13 mouse cellular contexts compared by ENCODE assay signal in genomic region chr13:93752597-93753400, GRCm38 (mm10). TPM values are rescaled to one million over a fixed set of nuclear protein-coding genes. Genes with fewer than 3 reads are reported as not detected.
DNase-seq lines count a peak whose midpoint lies in the region; ATAC-seq and TF ChIP-seq lines count a peak whose summit lies in the region.
"Had no signal": no experiment of that assay in that cellular context is flagged by ENCODE, and none has a peak within 500 bp of the region (broad histone marks: within the 10 kb centered on the region; RNA-seq: fewer than 3 reads in every experiment).

No protein-coding gene starts in this region.

- intact Hi-C loops in gastrocnemius, adult 2 months (cut with DNase I): no loop called here
- intact Hi-C loops in gastrocnemius, postnatal 14 days (cut with DNase I; ENCODE audit: low total_unique reads): no loop called here

- WGBS in forebrain, embryonic 10.5 days: 64% methylated on average over 14 of the region's 14 CpGs
- WGBS in forebrain, embryonic 16.5 days: 21% methylated on average over 14 of the region's 14 CpGs
- 30% methylated on average over 14 of the region's 14 CpGs for WGBS in midbrain, embryonic 10.5 days
- WGBS in neural tube, embryonic 15.5 days: 30% methylated on average over 14 of the region's 14 CpGs

- H3K4me3 ChIP-seq in forebrain, embryonic 10.5 days: no peak overlapping the region
- H3K4me3 ChIP-seq in forebrain, embryonic 16.5 days (replicated peaks; ENCODE audit: low read length): no peak overlapping the region
- H3K4me3 ChIP-seq in midbrain, embryonic 10.5 days: peak overlapping the region; percentile 26; the same call in 1 of the 2 replicates
- H3K4me3 ChIP-seq in neural tube, embryonic 15.5 days (replicated peaks): no peak overlapping the region
- no peak overlapping the region for H3K4me3 ChIP-seq in gastrocnemius, adult 2 months
- H3K4me3 ChIP-seq: limb, embryonic 15.5 days; lung, embryonic 15.5 days had no signal

- H3K27me3 ChIP-seq in forebrain, embryonic 10.5 days (ENCODE audit: poor library complexity, severe bottlenecking): no peaks in the 10 kb centered on the region
- no peaks in the 10 kb centered on the region for H3K27me3 ChIP-seq in forebrain, embryonic 16.5 days (replicated peaks; ENCODE audit: control insufficient read depth, insufficient read depth, low read length)
- no peaks in the 10 kb centered on the region; the same call in 1 of the 2 replicates for H3K27me3 ChIP-seq in midbrain, embryonic 10.5 days (ENCODE audit: low read depth, poor library complexity, severe bottlenecking)
- H3K27me3 ChIP-seq in neural tube, embryonic 15.5 days (replicated peaks): no peaks in the 10 kb centered on the region
- H3K27me3 ChIP-seq: limb, embryonic 15.5 days; lung, embryonic 15.5 days had no signal

- TF ChIP-seq CTCF in gastrocnemius, adult 2 months (IDR thresholded peaks at IDR 0.05): no peak

- peak overlapping the region; percentile 25; the same call in 1 of the 2 replicates for H3K4me2 ChIP-seq in forebrain, embryonic 16.5 days (ENCODE audit: low read length)
- no peak overlapping the region for H3K4me2 ChIP-seq in neural tube, embryonic 15.5 days
- H3K4me2 ChIP-seq: limb, embryonic 15.5 days; lung, embryonic 15.5 days had no signal

- no peak for DNase-seq in forebrain, embryonic 10.5 days (ENCODE audit: extremely low spot score, low spot score)
- peak; percentile 72 for DNase-seq in midbrain, embryonic 10.5 days (ENCODE audit: low spot score)
- DNase-seq in gastrocnemius, adult 2 months: no peak
- no peak for DNase-seq in thymus, postnatal 10 days (ENCODE audit: low spot score in 2 of 2)
- no peak for DNase-seq in gastrocnemius, postnatal 14 days
- DNase-seq: gastrocnemius, postnatal 36 days; kidney, postnatal 14 days; layer of hippocampus, postnatal 36 days had no signal

- 0 out of 2 replicates have a peak overlapping the region, but pooled peaks have one; percentile 11 for H3K9ac ChIP-seq in forebrain, embryonic 16.5 days (replicated peaks; ENCODE audit: low read depth, low read length)
- H3K9ac ChIP-seq in neural tube, embryonic 15.5 days (replicated peaks): no peak overlapping the region
- H3K9ac ChIP-seq: limb, embryonic 15.5 days; lung, embryonic 15.5 days had no signal

- peaks cover 19% of the 10 kb centered on the region for H3K4me1 ChIP-seq in forebrain, embryonic 10.5 days
- peaks cover 4% of the 10 kb centered on the region for H3K4me1 ChIP-seq in forebrain, embryonic 16.5 days (replicated peaks; ENCODE audit: control insufficient read depth, insufficient read depth, low read length)
- peaks cover 52% of the 10 kb centered on the region for H3K4me1 ChIP-seq in midbrain, embryonic 10.5 days
- 0 out of 2 replicates have a peak, but pooled peaks cover 4% of the 10 kb centered on the region for H3K4me1 ChIP-seq in neural tube, embryonic 15.5 days
- H3K4me1 ChIP-seq: limb, embryonic 15.5 days; lung, embryonic 15.5 days had no signal

- no peaks in the 10 kb centered on the region for H3K9me3 ChIP-seq in forebrain, embryonic 10.5 days
- no peaks in the 10 kb centered on the region for H3K9me3 ChIP-seq in forebrain, embryonic 16.5 days (ENCODE audit: control insufficient read depth, low read length)
- H3K9me3 ChIP-seq in midbrain, embryonic 10.5 days (replicated peaks): no peaks in the 10 kb centered on the region
- no peaks in the 10 kb centered on the region for H3K9me3 ChIP-seq in neural tube, embryonic 15.5 days (replicated peaks)
- H3K9me3 ChIP-seq: limb, embryonic 15.5 days; lung, embryonic 15.5 days had no signal

- ATAC-seq in forebrain, embryonic 16.5 days: peak; percentile 84
- peak; percentile 38; the same call in 1 of the 2 replicates for ATAC-seq in neural tube, embryonic 15.5 days (ENCODE audit: low FRiP score)
- ATAC-seq: Patski had no signal

- peak overlapping the region; percentile 63; the same call in 1 of the 2 replicates for H3K27ac ChIP-seq in forebrain, embryonic 10.5 days
- no peak overlapping the region for H3K27ac ChIP-seq in forebrain, embryonic 16.5 days (ENCODE audit: low read length)
- H3K27ac ChIP-seq in midbrain, embryonic 10.5 days (replicated peaks): peak overlapping the region; percentile 84
- H3K27ac ChIP-seq in neural tube, embryonic 15.5 days (replicated peaks): no peak overlapping the region
- no peak overlapping the region for H3K27ac ChIP-seq in gastrocnemius, adult 2 months
- H3K27ac ChIP-seq: limb, embryonic 15.5 days; lung, embryonic 15.5 days had no signal

- no peaks in the 10 kb centered on the region for H3K36me3 ChIP-seq in forebrain, embryonic 10.5 days (replicated peaks)
- H3K36me3 ChIP-seq in forebrain, embryonic 16.5 days (ENCODE audit: control insufficient read depth, insufficient read depth): no peaks in the 10 kb centered on the region
- no peaks in the 10 kb centered on the region for H3K36me3 ChIP-seq in midbrain, embryonic 10.5 days
- no peaks in the 10 kb centered on the region for H3K36me3 ChIP-seq in neural tube, embryonic 15.5 days
- H3K36me3 ChIP-seq: limb, embryonic 15.5 days; lung, embryonic 15.5 days had no signal

RNA-seq across cellular contexts. Expression of gene Arsb, which starts 18.6 kb away (rescaled TPM):
- polyA plus RNA-seq in forebrain, embryonic 10.5 days (2016; fragmentation: Nextera tagmentation; extraction: Ambion mirVana): 4.1 and 4.3 TPM in 2 replicates
- 9.7 and 10.2 TPM in 2 replicates for polyA plus RNA-seq in forebrain, embryonic 16.5 days (2015; fragmentation: Nextera tagmentation; extraction: Ambion mirVana)
- polyA plus RNA-seq in midbrain, embryonic 10.5 days (2016; fragmentation: Nextera tagmentation; extraction: Ambion mirVana): 4.5 and 6.5 TPM in 2 replicates
- polyA plus RNA-seq in neural tube, embryonic 15.5 days (2015; fragmentation: Nextera tagmentation; extraction: Ambion mirVana): 8.9 and 10.2 TPM in 2 replicates
- total RNA-seq in gastrocnemius, adult 2 months (2021): 1 to 10 TPM; 2.4 to 3.3 TPM
- 1 to 10 TPM; 6.1 to 7.9 TPM for total RNA-seq in gastrocnemius, postnatal 14 days (2021)

Comparison
In these comparisons a context has a peak if more than half of its experiments do, and no peak if none do; other contexts are left out.
1. H3K27ac ChIP-seq: peak in forebrain, embryonic 10.5 days (single experiment) and midbrain, embryonic 10.5 days (single experiment); none in forebrain, embryonic 16.5 days (single experiment), neural tube, embryonic 15.5 days (single experiment) and gastrocnemius, adult 2 months (single experiment).